Comparison of ENCODE assay signal across 18 mouse cellular contexts in genomic region chr2:147367246-147367820, GRCm38 (mm10). TPM values are rescaled to one million over a fixed set of nuclear protein-coding genes. Genes with fewer than 3 reads are reported as not detected.
DNase-seq lines count a peak whose midpoint lies in the region; ATAC-seq and TF ChIP-seq lines count a peak whose summit lies in the region.
"Had no signal": no experiment of that assay in that cellular context is flagged by ENCODE, and none has a peak within 500 bp of the region (broad histone marks: within the 10 kb centered on the region; RNA-seq: fewer than 3 reads in every experiment).

No protein-coding gene starts in this region.

- no peak for TF ChIP-seq CTCF in forebrain, postnatal 0 days (IDR thresholded peaks at IDR 0.05; ENCODE audit: low read depth)

- peak; percentile 8 for DNase-seq in forebrain, postnatal 0 days
- peak; percentile 93 for DNase-seq in midbrain, embryonic 11.5 days (ENCODE audit: low spot score, missing footprints)
- no peak for DNase-seq in embryonic facial prominence, embryonic 14.5 days (ENCODE audit: low spot score)
- DNase-seq in cerebellum, adult 11-12 months: no peak
- DNase-seq in cerebellum, adult 18-20 months: no peak
- DNase-seq: adrenal gland, adult 2 months; heart, adult 18-20 months; liver, embryonic 13.5 days; right cerebral cortex, adult 18-20 months; spleen, adult 18-20 months had no signal

- H3K9me3 ChIP-seq in forebrain, postnatal 0 days (ENCODE audit: low read length): no peaks in the 10 kb centered on the region
- H3K9me3 ChIP-seq in forebrain, embryonic 13.5 days (replicated peaks): no peaks in the 10 kb centered on the region
- no peaks in the 10 kb centered on the region for H3K9me3 ChIP-seq in midbrain, embryonic 11.5 days (ENCODE audit: control insufficient read depth, low read length)
- no peaks in the 10 kb centered on the region for H3K9me3 ChIP-seq in midbrain, embryonic 15.5 days
- no peaks in the 10 kb centered on the region for H3K9me3 ChIP-seq in embryonic facial prominence, embryonic 14.5 days (ENCODE audit: control insufficient read depth, low read length)
- no peaks in the 10 kb centered on the region for H3K9me3 ChIP-seq in neural tube, embryonic 13.5 days
- H3K9me3 ChIP-seq: kidney, embryonic 15.5 days; liver, embryonic 13.5 days had no signal

- no peaks in the 10 kb centered on the region for H3K36me3 ChIP-seq in forebrain, postnatal 0 days (ENCODE audit: insufficient read depth)
- H3K36me3 ChIP-seq in forebrain, embryonic 13.5 days (ENCODE audit: poor library complexity, severe bottlenecking): no peaks in the 10 kb centered on the region
- H3K36me3 ChIP-seq in midbrain, embryonic 11.5 days (ENCODE audit: control insufficient read depth, insufficient read depth, low read length): no peaks in the 10 kb centered on the region
- no peaks in the 10 kb centered on the region for H3K36me3 ChIP-seq in midbrain, embryonic 15.5 days (replicated peaks)
- H3K36me3 ChIP-seq in embryonic facial prominence, embryonic 14.5 days (ENCODE audit: control insufficient read depth, insufficient read depth, low read length): no peaks in the 10 kb centered on the region
- no peaks in the 10 kb centered on the region for H3K36me3 ChIP-seq in neural tube, embryonic 13.5 days
- H3K36me3 ChIP-seq: kidney, embryonic 15.5 days; liver, embryonic 13.5 days had no signal

- ATAC-seq in forebrain, postnatal 0 days: no peak
- ATAC-seq in forebrain, embryonic 13.5 days: no peak
- ATAC-seq in midbrain, embryonic 11.5 days (ENCODE audit: low FRiP score): no peak
- ATAC-seq in midbrain, embryonic 15.5 days (replicated peaks): no peak
- ATAC-seq in embryonic facial prominence, embryonic 14.5 days (ENCODE audit: low read depth): no peak
- ATAC-seq in neural tube, embryonic 13.5 days (ENCODE audit: low read depth): no peak
- ATAC-seq: lung, postnatal 0 days had no signal

- H3K4me3 ChIP-seq in forebrain, postnatal 0 days (ENCODE audit: low read depth, low read length): no peak overlapping the region
- H3K4me3 ChIP-seq in forebrain, embryonic 13.5 days: no peak overlapping the region
- no peak overlapping the region for H3K4me3 ChIP-seq in midbrain, embryonic 11.5 days (ENCODE audit: low read depth, low read length)
- H3K4me3 ChIP-seq in midbrain, embryonic 15.5 days: no peak overlapping the region
- peak overlapping the region; percentile 47 for H3K4me3 ChIP-seq in embryonic facial prominence, embryonic 14.5 days (ENCODE audit: low read depth, low read length)
- peak overlapping the region; percentile 17; the same call in 1 of the 2 replicates for H3K4me3 ChIP-seq in neural tube, embryonic 13.5 days
- H3K4me3 ChIP-seq: kidney, embryonic 15.5 days; liver, embryonic 13.5 days had no signal

- H3K4me1 ChIP-seq in forebrain, postnatal 0 days (ENCODE audit: insufficient read depth): no peaks in the 10 kb centered on the region
- peaks cover 12% of the 10 kb centered on the region for H3K4me1 ChIP-seq in forebrain, embryonic 13.5 days
- H3K4me1 ChIP-seq in midbrain, embryonic 11.5 days (ENCODE audit: control insufficient read depth, insufficient read depth, low read length): peaks cover 7% of the 10 kb centered on the region
- peaks cover 12% of the 10 kb centered on the region for H3K4me1 ChIP-seq in midbrain, embryonic 15.5 days
- H3K4me1 ChIP-seq in embryonic facial prominence, embryonic 14.5 days (ENCODE audit: control insufficient read depth, insufficient read depth, low read length): peaks cover 8% of the 10 kb centered on the region; the same call in 1 of the 2 replicates
- H3K4me1 ChIP-seq in neural tube, embryonic 13.5 days (replicated peaks): peaks cover 10% of the 10 kb centered on the region
- H3K4me1 ChIP-seq: liver, embryonic 13.5 days had no signal

- no peak overlapping the region for H3K27ac ChIP-seq in forebrain, postnatal 0 days (ENCODE audit: low read depth, low read length)
- no peak overlapping the region for H3K27ac ChIP-seq in forebrain, embryonic 13.5 days
- H3K27ac ChIP-seq in midbrain, embryonic 11.5 days (ENCODE audit: low read depth, low read length): no peak overlapping the region
- no peak overlapping the region for H3K27ac ChIP-seq in midbrain, embryonic 15.5 days
- H3K27ac ChIP-seq in embryonic facial prominence, embryonic 14.5 days (replicated peaks; ENCODE audit: low read depth, low read length): no peak overlapping the region
- H3K27ac ChIP-seq in neural tube, embryonic 13.5 days (replicated peaks): no peak overlapping the region
- H3K27ac ChIP-seq: kidney, embryonic 15.5 days; liver, embryonic 13.5 days; stomach, postnatal 0 days had no signal

- no peak overlapping the region for H3K9ac ChIP-seq in forebrain, postnatal 0 days
- H3K9ac ChIP-seq in forebrain, embryonic 13.5 days: no peak overlapping the region
- no peak overlapping the region for H3K9ac ChIP-seq in midbrain, embryonic 11.5 days (ENCODE audit: low read length)
- H3K9ac ChIP-seq in midbrain, embryonic 15.5 days: no peak overlapping the region
- peak overlapping the region; percentile 65 for H3K9ac ChIP-seq in embryonic facial prominence, embryonic 14.5 days (ENCODE audit: low read depth, low read length)
- H3K9ac ChIP-seq in neural tube, embryonic 13.5 days: no peak overlapping the region
- H3K9ac ChIP-seq: kidney, embryonic 15.5 days; liver, embryonic 13.5 days had no signal

- WGBS in forebrain, postnatal 0 days: 4% methylated on average over 12 of the region's 12 CpGs
- 2% methylated on average over 12 of the region's 12 CpGs for WGBS in forebrain, embryonic 13.5 days
- WGBS in midbrain, embryonic 11.5 days: under 1% methylated on average over 12 of the region's 12 CpGs
- WGBS in midbrain, embryonic 15.5 days: 2% methylated on average over 12 of the region's 12 CpGs
- 6% methylated on average over 12 of the region's 12 CpGs for WGBS in embryonic facial prominence, embryonic 14.5 days
- WGBS in neural tube, embryonic 13.5 days: 5% methylated on average over 12 of the region's 12 CpGs

- H3K4me2 ChIP-seq in forebrain, postnatal 0 days (ENCODE audit: low read depth): no peak overlapping the region
- H3K4me2 ChIP-seq in forebrain, embryonic 13.5 days: no peak overlapping the region
- H3K4me2 ChIP-seq in midbrain, embryonic 11.5 days: no peak overlapping the region
- no peak overlapping the region for H3K4me2 ChIP-seq in midbrain, embryonic 15.5 days
- H3K4me2 ChIP-seq in embryonic facial prominence, embryonic 14.5 days (ENCODE audit: low read depth, low read length): peak overlapping the region; percentile 60
- H3K4me2 ChIP-seq in neural tube, embryonic 13.5 days: no peak overlapping the region
- H3K4me2 ChIP-seq: kidney, embryonic 15.5 days; liver, embryonic 13.5 days had no signal

- peaks cover 88% of the 10 kb centered on the region for H3K27me3 ChIP-seq in forebrain, postnatal 0 days (ENCODE audit: insufficient read depth, low read length)
- peaks cover 93% of the 10 kb centered on the region for H3K27me3 ChIP-seq in forebrain, embryonic 13.5 days
- H3K27me3 ChIP-seq in midbrain, embryonic 11.5 days (ENCODE audit: control insufficient read depth, insufficient read depth, low read length): peaks cover 92% of the 10 kb centered on the region
- peaks cover 90% of the 10 kb centered on the region for H3K27me3 ChIP-seq in midbrain, embryonic 15.5 days (replicated peaks)
- H3K27me3 ChIP-seq in embryonic facial prominence, embryonic 14.5 days (replicated peaks; ENCODE audit: control insufficient read depth, insufficient read depth, low read length): peaks cover 92% of the 10 kb centered on the region
- H3K27me3 ChIP-seq in neural tube, embryonic 13.5 days: peaks cover 93% of the 10 kb centered on the region

RNA-seq across cellular contexts. Expression of gene Pax1, which starts 5.6 kb away (rescaled TPM):
- total RNA-seq in forebrain, postnatal 0 days (2014; rRNA removed): 0.19 TPM in 1 of 2 replicates, not detected in the other
- not detected in 2 replicates for polyA plus RNA-seq in forebrain, postnatal 0 days (2015; fragmentation: Nextera tagmentation; extraction: Ambion mirVana)
- polyA plus RNA-seq in forebrain, embryonic 13.5 days (2015; fragmentation: Nextera tagmentation; extraction: Ambion mirVana): 0.06 TPM in 1 of 2 replicates, not detected in the other
- polyA plus RNA-seq in midbrain, embryonic 11.5 days (2014; fragmentation: Nextera tagmentation; extraction: Ambion mirVana): 0.10 and 0.33 TPM in 2 replicates
- polyA plus RNA-seq in midbrain, embryonic 15.5 days (2015; fragmentation: Nextera tagmentation; extraction: Ambion mirVana): not detected in 2 replicates
- polyA plus RNA-seq in embryonic facial prominence, embryonic 14.5 days (2014; fragmentation: Nextera tagmentation; extraction: Ambion mirVana): 7.3 and 9.3 TPM in 2 replicates
- polyA plus RNA-seq in neural tube, embryonic 13.5 days (2015; fragmentation: Nextera tagmentation; extraction: Ambion mirVana): 1.7 and 9.6 TPM in 2 replicates
- total RNA-seq: adrenal gland, adult 2 months; heart, adult 18-20 months; layer of hippocampus, adult 18-20 months; left cerebral cortex, adult 8-10 months had no signal
- polyA plus RNA-seq: adrenal gland, adult 2 months; liver, embryonic 13.5 days; lung, postnatal 0 days; stomach, postnatal 0 days had no signal

Comparison
In these comparisons a context has a peak if more than half of its experiments do, and no peak if none do; other contexts are left out.
1. DNase-seq: peak in forebrain, postnatal 0 days (single experiment) and midbrain, embryonic 11.5 days (single experiment); none in embryonic facial prominence, embryonic 14.5 days (single experiment), cerebellum, adult 11-12 months (single experiment) and cerebellum, adult 18-20 months (0 of 2).
2. H3K4me3 ChIP-seq: peak in embryonic facial prominence, embryonic 14.5 days (single experiment) and neural tube, embryonic 13.5 days (single experiment); none in forebrain, postnatal 0 days (single experiment), forebrain, embryonic 13.5 days (single experiment), midbrain, embryonic 11.5 days (single experiment) and midbrain, embryonic 15.5 days (single experiment).